Mouse (Mus musculus) heart, adult 2 months (tissue): ENCODE data around the gene Cobll1. TPM values are rescaled to one million over a fixed set of nuclear protein-coding genes. Genes with fewer than 3 reads are reported as not detected.

Experiments
- DNase-seq, 2 experiments: peaks; one replicate each; pipeline ENCODE4 v3.0.0; 2021
- H3K27ac ChIP-seq: fragments of 200-600 bp; 2 replicates; pipeline ENCODE4 v1.8.1; 2022
- H3K27me3 ChIP-seq: fragments of 200-500 bp; 2 replicates; pipeline ENCODE4 v1.6.1; 2012; ENCODE audit warnings: mild to moderate bottlenecking, low read length, inconsistent platforms, mixed read lengths; ENCODE audit not compliant: control insufficient read depth, insufficient read depth
- H3K36me3 ChIP-seq: fragments of 200-500 bp; 2 replicates; pipeline ENCODE4 v1.6.1; 2012; ENCODE audit warnings: low read length, inconsistent platforms; ENCODE audit not compliant: control insufficient read depth, insufficient read depth
- H3K4me1 ChIP-seq: fragments of 200-500 bp; 2 replicates; pipeline ENCODE4 v1.6.1; 2011; ENCODE audit warnings: low read length; ENCODE audit not compliant: control insufficient read depth, insufficient read depth
- H3K4me3 ChIP-seq: fragments of 200-600 bp; 2 replicates; pipeline ENCODE4 v1.8.1; 2022
- H3K79me2 ChIP-seq: fragments of 200-500 bp; replicated peaks from 2 replicates; pipeline ENCODE4 v1.6.1; 2012; ENCODE audit warnings: mild to moderate bottlenecking, inconsistent platforms, low read length, moderate library complexity, mixed read lengths; ENCODE audit not compliant: control insufficient read depth, insufficient read depth
- H3K9ac ChIP-seq: fragments of 200-500 bp; 2 replicates; pipeline ENCODE4 v1.6.1; 2012; ENCODE audit warnings: low read depth, mild to moderate bottlenecking, control low read depth, inconsistent platforms, low read length, mixed read lengths
- CTCF ChIP-seq: fragments of 200-600 bp; IDR thresholded peaks from 2 replicates; pipeline ENCODE4 v1.8.1; 2022; ENCODE audit warnings: antibody characterized with exemption, mild to moderate bottlenecking, moderate library complexity
- EP300 ChIP-seq: fragments of 200-500 bp; IDR thresholded peaks from 2 replicates; pipeline ENCODE4 v1.6.1; 2011; ENCODE audit warnings: low read depth, low read length, control low read depth; ENCODE audit not compliant: insufficient read depth
- POLR2A ChIP-seq: fragments of 200-500 bp; IDR thresholded peaks from 2 replicates; pipeline ENCODE4 v1.6.1; 2011; ENCODE audit warnings: mild to moderate bottlenecking, low read depth, low read length, control low read depth; ENCODE audit not compliant: insufficient read depth
- WGBS: fragments of 180-500 bp; shearing (Covaris S2); methylation state at CpG from one replicate; pipeline ENCODE4 v1.1.7; 2018; 5-methylcytosine and 5-hydroxymethylcytosine counted together
- intact Hi-C: fragments of 180-260 bp; cut with DNase I; formaldehyde crosslinking; loops from one replicate; pipeline ENCODE4 v1.15.1; 2025
- polyA plus RNA-seq: library from polyadenylated mRNA; depleted of rRNA; stranded (reverse); fragments of >200 nt; gene quantifications from 2 replicates; pipeline ENCODE4 v1.2.3, GENCODE M21; 2012
- total RNA-seq, 2 experiments: library from RNA; stranded (reverse); gene quantifications; 2 replicates each; pipeline ENCODE4 v1.2.3; 2021

The Cobll1 gene
- total and polyA plus RNA-seq, 3 experiments = 19.3 to 76.8 (median 53.3) TPM

DNA sequence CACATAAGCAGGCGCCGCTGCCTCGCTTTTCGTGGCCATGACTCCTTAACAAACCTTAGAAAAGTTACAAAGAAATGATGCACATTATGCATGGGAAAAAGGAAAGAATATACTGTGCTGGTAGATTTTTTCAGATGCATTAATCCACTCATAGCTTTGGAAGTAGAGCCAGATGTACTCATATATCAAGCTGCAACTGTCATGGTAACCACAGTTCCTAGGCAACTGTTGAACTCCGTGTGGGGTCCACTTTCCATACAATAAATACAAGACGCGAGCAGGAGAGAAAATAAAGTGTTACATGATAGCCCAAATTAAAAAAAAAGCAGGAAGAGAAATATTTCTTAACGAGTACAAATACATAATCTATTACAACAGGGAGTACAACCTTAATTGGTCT, 119.5 kb downstream of the Cobll1 start:
- H3K4me3 ChIP-seq = no peak overlapping the region
- peak overlapping the region; percentile 65 for H3K27ac ChIP-seq
- 80% methylated on average over 8 of the region's 8 CpGs for WGBS
- H3K9ac ChIP-seq = no peak overlapping the region
- no peaks in the 10 kb centered on the region for H3K79me2 ChIP-seq
- H3K27me3 ChIP-seq = no peaks in the 10 kb centered on the region
- peaks cover 1% of the 10 kb centered on the region; the same call in 1 of the 2 replicates for H3K4me1 ChIP-seq
- peaks cover 22% of the 10 kb centered on the region for H3K36me3 ChIP-seq
- intact Hi-C loops = loop anchor here (2.0 kb wide), 1 partner anchor 19 kb away; no protein-coding TSS in a partner anchor
- TF ChIP-seq CTCF (no peak), EP300 (no peak), POLR2A (no peak)
- DNase-seq = no peak

DNA sequence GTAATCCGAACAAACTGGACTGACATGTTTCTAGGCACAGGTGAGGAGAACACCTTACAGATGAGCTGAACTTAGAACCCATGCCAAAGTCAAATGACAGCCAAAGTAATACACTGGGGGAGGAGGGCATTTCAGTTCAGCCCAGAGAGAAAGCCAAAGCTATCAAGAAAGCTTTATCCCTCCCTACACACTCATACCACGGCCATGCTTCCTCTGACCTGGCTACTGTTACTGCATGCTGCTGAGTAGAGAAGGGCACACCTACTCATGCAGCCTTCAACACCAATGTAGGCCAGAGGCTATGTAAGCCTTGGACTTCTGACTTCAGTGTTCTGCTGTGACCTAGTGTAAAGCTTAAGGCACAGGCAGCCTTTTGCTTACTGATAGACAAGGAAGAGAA, 120.1 kb downstream of the Cobll1 start:
- TF ChIP-seq CTCF = no peak
- TF ChIP-seq EP300 = 0 out of 2 replicates have a peak, but pooled peaks have one; percentile 49
- TF ChIP-seq POLR2A = no peak
- Histone ChIP-seq H3K9ac (no peak overlapping the region), H3K4me3 (no peak overlapping the region), H3K27me3 (no peaks in the 10 kb centered on the region), H3K27ac (peak overlapping the region; percentile 65), H3K36me3 (peaks cover 23% of the 10 kb centered on the region), H3K79me2 (no peaks in the 10 kb centered on the region), H3K4me1 (peaks cover 1% of the 10 kb centered on the region; the same call in 1 of the 2 replicates)
- 65% methylated on average over 2 of the region's 2 CpGs for WGBS
- DNase-seq = peak in 1 of 2 experiments; percentile 21
- intact Hi-C loops = loop anchor here (2.0 kb wide), 1 partner anchor 18 kb away; no protein-coding TSS in a partner anchor

DNA sequence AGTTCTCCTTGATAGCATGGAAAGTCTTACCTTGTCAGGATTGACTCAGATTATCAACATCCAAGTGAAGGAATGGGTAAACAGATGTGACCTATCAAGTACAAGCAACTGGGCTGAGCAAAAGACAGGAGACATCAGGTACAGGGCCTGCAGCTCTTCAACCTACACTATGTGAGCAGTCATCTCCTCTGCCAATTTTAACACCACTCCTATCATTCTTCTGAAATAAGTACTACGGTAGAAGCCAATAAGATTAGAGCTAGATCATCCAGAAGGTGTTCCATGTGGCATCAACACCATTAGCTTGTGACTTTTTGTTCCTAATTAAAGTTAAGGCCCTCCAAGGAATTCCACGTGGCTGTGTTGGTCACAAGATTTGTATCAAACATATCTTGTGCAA, 121.3 kb downstream of the Cobll1 start:
- TF ChIP-seq EP300 = 0 out of 2 replicates have a peak, but pooled peaks have one; percentile 23
- no peak for TF ChIP-seq CTCF
- peak overlapping the region; percentile 65 for H3K27ac ChIP-seq
- peak in 1 of 2 experiments; percentile 29 for DNase-seq

DNA sequence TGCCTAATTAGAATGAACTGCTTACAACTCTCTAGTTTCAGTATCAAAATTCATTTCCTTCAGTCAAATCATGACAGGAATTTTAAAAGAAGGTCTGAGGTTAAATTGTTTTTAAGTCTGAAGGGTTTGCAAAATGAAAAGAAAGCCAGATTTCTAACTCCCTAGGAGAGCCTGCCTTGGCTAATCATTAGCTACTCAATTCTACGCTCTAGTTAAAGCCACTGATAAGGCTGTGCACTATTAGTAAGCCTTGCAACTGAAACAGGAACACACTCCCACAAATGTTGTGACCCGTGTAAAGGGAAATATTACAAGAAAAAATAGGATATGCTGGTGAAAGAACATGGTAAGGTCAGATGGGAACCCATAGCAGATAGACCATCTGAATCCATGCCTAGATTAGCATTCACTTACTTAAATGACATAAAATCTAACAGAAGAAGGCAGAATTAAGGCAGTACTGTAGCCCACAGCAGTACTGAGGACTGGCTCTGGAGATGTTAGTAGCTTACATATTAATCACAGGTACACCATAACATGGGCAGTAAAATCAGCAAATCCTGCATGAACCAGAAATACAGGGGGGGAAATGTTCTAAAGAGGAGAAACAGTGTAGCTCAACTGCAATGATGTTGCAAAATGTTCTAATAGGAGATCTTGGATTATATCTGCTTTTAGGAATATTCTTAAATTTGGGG, 122.6 kb downstream of the Cobll1 start:
- H3K79me2 ChIP-seq = no peaks in the 10 kb centered on the region
- WGBS = 43% methylated on average over 2 of the region's 2 CpGs
- no peaks in the 10 kb centered on the region for H3K27me3 ChIP-seq
- H3K27ac ChIP-seq = peak overlapping the region; percentile 65
- no peak overlapping the region; the same call in 1 of the 2 replicates for H3K4me3 ChIP-seq
- no peak overlapping the region for H3K9ac ChIP-seq
- peaks cover 23% of the 10 kb centered on the region for H3K36me3 ChIP-seq
- DNase-seq = no peak
- TF ChIP-seq CTCF (no peak), EP300 (no peak), POLR2A (no peak)
- intact Hi-C loops = no loop called here
- peaks cover 1% of the 10 kb centered on the region; the same call in 1 of the 2 replicates for H3K4me1 ChIP-seq

More for the DNA sequence above, 121.3 kb downstream of the Cobll1 start:
- intact Hi-C loops = loop anchor here (2.0 kb wide), 1 partner anchor 17 kb away; no protein-coding TSS in a partner anchor
- peaks cover 23% of the 10 kb centered on the region for H3K36me3 ChIP-seq
- no peak overlapping the region for H3K4me3 ChIP-seq
- no peak overlapping the region for H3K9ac ChIP-seq
- peaks cover 1% of the 10 kb centered on the region; the same call in 1 of the 2 replicates for H3K4me1 ChIP-seq
- no peaks in the 10 kb centered on the region for H3K27me3 ChIP-seq
- H3K79me2 ChIP-seq = no peaks in the 10 kb centered on the region
- 55% methylated on average over 2 of the region's 2 CpGs for WGBS

DNA sequence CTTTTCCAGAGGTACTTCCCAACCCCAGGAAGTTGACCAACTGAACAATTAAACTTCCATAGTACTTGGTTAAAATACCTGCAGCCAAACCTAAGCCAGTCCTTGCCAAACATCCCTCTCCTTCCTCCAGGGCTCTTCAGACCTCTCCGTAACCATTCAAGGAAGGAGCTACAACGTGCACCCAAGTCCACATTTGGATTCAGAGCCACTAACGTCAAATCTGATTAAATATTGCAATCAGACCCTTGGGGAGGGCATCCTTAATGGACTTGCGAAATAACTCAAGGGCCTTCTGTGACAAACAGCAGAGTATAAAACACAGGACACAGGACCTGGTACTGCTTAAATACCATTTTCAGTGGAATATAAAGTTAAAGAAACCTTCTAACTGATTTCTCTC, 126.0 kb downstream of the Cobll1 start:
- Histone ChIP-seq H3K36me3 (peaks cover 10% of the 10 kb centered on the region), H3K79me2 (no peaks in the 10 kb centered on the region), H3K27ac (no peak overlapping the region), H3K9ac (no peak overlapping the region), H3K4me1 (peaks cover 1% of the 10 kb centered on the region; the same call in 1 of the 2 replicates), H3K27me3 (no peaks in the 10 kb centered on the region), H3K4me3 (no peak overlapping the region)
- no peak for TF ChIP-seq CTCF
- no peak for TF ChIP-seq POLR2A
- TF ChIP-seq EP300 = no peak
- intact Hi-C loops = no loop called here
- 64% methylated on average over 4 of the region's 4 CpGs for WGBS
- DNase-seq = no peak

DNA sequence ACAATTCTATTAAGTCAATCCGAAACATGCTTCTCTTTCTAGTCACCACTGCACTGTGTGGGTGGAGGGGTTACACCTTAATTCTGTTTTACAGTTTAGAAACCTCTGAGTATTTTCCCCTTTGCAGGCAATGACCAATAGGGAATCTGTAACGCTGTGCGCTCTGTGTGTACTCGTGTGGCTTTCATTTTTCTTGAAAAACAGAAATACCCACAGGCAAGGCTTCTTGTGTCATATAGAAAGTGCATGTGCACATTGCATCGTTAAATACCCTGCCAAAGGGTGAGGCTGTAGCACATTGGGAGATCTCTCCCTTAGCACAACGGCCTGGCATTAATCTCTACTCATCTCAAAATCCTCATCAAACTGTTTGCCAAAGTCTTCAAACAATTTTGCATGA, 134.6 kb downstream of the Cobll1 start:
- no peaks in the 10 kb centered on the region for H3K79me2 ChIP-seq
- H3K27me3 ChIP-seq = no peaks in the 10 kb centered on the region
- H3K4me3 ChIP-seq = no peak overlapping the region
- TF ChIP-seq POLR2A (no peak), EP300 (no peak), CTCF (no peak)
- H3K27ac ChIP-seq = no peak overlapping the region
- H3K36me3 ChIP-seq = peaks cover 26% of the 10 kb centered on the region
- 90% methylated on average over 6 of the region's 6 CpGs for WGBS
- no peaks in the 10 kb centered on the region; the same call in 1 of the 2 replicates for H3K4me1 ChIP-seq
- DNase-seq = no peak
- H3K9ac ChIP-seq = no peak overlapping the region
- intact Hi-C loops = no loop called here
